Mouse (Mus musculus) embryonic facial prominence, embryonic 14.5 days (tissue): ENCODE measurements around the gene Ms4a10. TPM values are rescaled to one million over a fixed set of nuclear protein-coding genes. Genes with fewer than 3 reads are reported as not detected.

Source experiments
- ATAC-seq: fragments of 200-750 bp; cut with Nextera tagmentation; 2 replicates; pipeline ENCODE4 v1.8.0; 2017; ENCODE audit warnings: low read depth, moderate number of reproducible peaks, moderate TSS enrichment
- DNase-seq: peaks from one replicate; pipeline ENCODE4 v3.0.0-alpha.2; 2015; ENCODE audit warnings: low spot score
- H3K27ac ChIP-seq: fragments of 300-500 bp; sonication (generic); replicated peaks from 2 replicates; pipeline ENCODE4 v1.5.1; 2014; ENCODE audit warnings: low read depth, mild to moderate bottlenecking, low read length, moderate library complexity
- H3K27me3 ChIP-seq: fragments of 300-500 bp; sonication (generic); replicated peaks from 2 replicates; pipeline ENCODE4 v1.6.1; 2014; ENCODE audit warnings: low read length; ENCODE audit not compliant: control insufficient read depth, insufficient read depth
- H3K36me3 ChIP-seq: fragments of 300-500 bp; sonication (generic); 2 replicates; pipeline ENCODE4 v1.6.1; 2014; ENCODE audit warnings: low read length, mixed read lengths; ENCODE audit not compliant: control insufficient read depth, insufficient read depth
- H3K4me1 ChIP-seq: fragments of 300-500 bp; sonication (generic); 2 replicates; pipeline ENCODE4 v1.6.1; 2014; ENCODE audit warnings: antibody characterized with exemption, low read length; ENCODE audit not compliant: control insufficient read depth, insufficient read depth
- H3K4me2 ChIP-seq: fragments of 300-500 bp; sonication (generic); 2 replicates; pipeline ENCODE4 v1.6.1; 2014; ENCODE audit warnings: low read depth, mild to moderate bottlenecking, low read length, moderate library complexity, mixed read lengths
- H3K4me3 ChIP-seq: fragments of 300-500 bp; sonication (generic); 2 replicates; pipeline ENCODE4 v1.5.1; 2014; ENCODE audit warnings: low read depth, mild to moderate bottlenecking, low read length
- H3K9ac ChIP-seq: fragments of 300-500 bp; sonication (generic); 2 replicates; pipeline ENCODE4 v1.6.1; 2014; ENCODE audit warnings: low read depth, mild to moderate bottlenecking, low read length, moderate library complexity, mixed read lengths
- H3K9me3 ChIP-seq: fragments of 300-500 bp; sonication (generic); 2 replicates; pipeline ENCODE4 v1.6.1; 2016; ENCODE audit warnings: low read length; ENCODE audit not compliant: control insufficient read depth
- WGBS: fragments of 180-500 bp; shearing (Covaris S2); extraction: QIAGEN DNeasy Blood & Tissue Kit; methylation state at CpG from one replicate; pipeline ENCODE4 v1.1.7; 2014; 5-methylcytosine and 5-hydroxymethylcytosine counted together
- polyA plus RNA-seq: library from polyadenylated mRNA; unstranded; fragments of >200 nt; fragmentation: Nextera tagmentation; extraction: Ambion mirVana; gene quantifications from 2 replicates; pipeline ENCODE4 v1.2.1, GENCODE M21; 2014

Ms4a10 gene
- polyA plus RNA-seq, 1 experiment from 2014 or later, result 0.53 TPM

GRCm38 (mm10) chr19:10973187-10973586 lies 1.3 kb downstream of the Ms4a10 start:
- Histone ChIP-seq H3K27me3 (no peaks in the 10 kb centered on the region), H3K27ac (no peak overlapping the region), H3K9ac (no peak overlapping the region), H3K9me3 (no peaks in the 10 kb centered on the region), H3K36me3 (no peaks in the 10 kb centered on the region), H3K4me2 (no peak overlapping the region), H3K4me1 (0 out of 2 replicates have a peak, but pooled peaks cover 5% of the 10 kb centered on the region), H3K4me3 (no peak overlapping the region)
- WGBS, result 52% methylated on average over 2 of the region's 2 CpGs
- ATAC-seq (no peak), DNase-seq (no peak)

GRCm38 (mm10) chr19:10972660-10973059 lies 1.8 kb downstream of the Ms4a10 start:
- Histone ChIP-seq H3K27ac (no peak overlapping the region), H3K27me3 (no peaks in the 10 kb centered on the region), H3K36me3 (no peaks in the 10 kb centered on the region), H3K4me2 (no peak overlapping the region), H3K9me3 (no peaks in the 10 kb centered on the region), H3K9ac (no peak overlapping the region), H3K4me1 (no peaks in the 10 kb centered on the region), H3K4me3 (no peak overlapping the region)
- no peak for ATAC-seq
- 52% methylated on average over 3 of the region's 3 CpGs for WGBS
- no peak for DNase-seq

- Histone ChIP-seq H3K4me3 (no peak overlapping the region), H3K9ac (no peak overlapping the region), H3K36me3 (no peaks in the 10 kb centered on the region), H3K27ac (no peak overlapping the region), H3K9me3 (no peaks in the 10 kb centered on the region), H3K4me1 (no peaks in the 10 kb centered on the region), H3K27me3 (no peaks in the 10 kb centered on the region), H3K4me2 (no peak overlapping the region)
- ATAC-seq, result no peak
- 79% methylated on average over 3 of the region's 3 CpGs for WGBS
- DNase-seq, result no peak
These were observed 4.0 kb downstream of the Ms4a10 start for GRCm38 (mm10) chr19:10970457-10970856.

DNA sequence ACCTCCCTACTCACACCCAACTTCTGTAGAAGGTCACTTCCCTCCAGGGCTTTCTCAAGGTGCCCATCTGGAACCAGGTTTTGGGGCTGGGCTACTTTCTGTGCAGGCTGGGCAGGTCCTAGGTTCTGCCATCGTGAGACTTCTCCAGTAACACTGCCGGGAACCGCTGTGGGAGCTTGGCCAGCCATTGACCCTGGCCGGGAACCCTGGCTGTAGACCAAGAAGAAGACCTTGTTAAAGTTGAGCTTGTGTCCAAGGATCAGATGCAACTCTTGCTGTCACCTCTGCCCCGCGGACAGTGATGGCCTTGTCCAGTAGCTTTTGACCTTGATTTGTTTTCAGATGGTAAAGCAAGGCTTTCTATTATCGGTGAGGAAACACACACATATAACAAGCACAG lies 5.9 kb downstream of the Ms4a10 start:
- H3K27me3 ChIP-seq, result no peaks in the 10 kb centered on the region
- 90% methylated on average over 7 of the region's 7 CpGs for WGBS
- H3K9ac ChIP-seq, result no peak overlapping the region
- DNase-seq, result no peak
- no peak overlapping the region for H3K4me2 ChIP-seq
- H3K4me1 ChIP-seq, result no peaks in the 10 kb centered on the region
- H3K36me3 ChIP-seq, result no peaks in the 10 kb centered on the region
- H3K4me3 ChIP-seq, result no peak overlapping the region
- ATAC-seq, result no peak
- H3K9me3 ChIP-seq, result no peaks in the 10 kb centered on the region
- H3K27ac ChIP-seq, result no peak overlapping the region

DNA sequence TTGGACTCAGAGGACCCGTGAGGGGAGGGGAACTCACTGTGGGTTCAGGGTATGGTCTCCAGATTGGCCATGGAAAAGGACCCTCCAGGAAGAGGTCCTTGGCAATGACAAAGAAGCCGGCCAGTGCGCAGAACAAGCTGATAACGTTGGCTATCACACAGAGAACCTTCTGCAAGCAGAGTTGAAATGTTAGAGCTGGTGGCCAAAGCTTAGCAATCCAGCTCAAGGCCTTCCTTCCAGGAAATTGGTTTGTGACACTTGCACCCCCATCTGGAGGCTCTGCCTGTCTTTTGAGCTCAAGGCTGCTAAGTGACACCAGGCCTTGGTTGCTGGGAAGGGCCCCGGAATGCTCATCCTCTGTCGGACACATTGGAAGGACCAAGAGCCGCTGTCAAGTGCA lies 8.7 kb downstream of the Ms4a10 start:
- H3K4me1 ChIP-seq, result no peaks in the 10 kb centered on the region
- no peaks in the 10 kb centered on the region for H3K36me3 ChIP-seq
- 90% methylated on average over 7 of the region's 7 CpGs for WGBS
- no peaks in the 10 kb centered on the region for H3K9me3 ChIP-seq
- H3K27ac ChIP-seq, result no peak overlapping the region
- ATAC-seq (no peak), DNase-seq (no peak)
- H3K9ac ChIP-seq, result no peak overlapping the region
- H3K4me2 ChIP-seq, result no peak overlapping the region
- no peak overlapping the region for H3K4me3 ChIP-seq
- H3K27me3 ChIP-seq, result no peaks in the 10 kb centered on the region

GRCm38 (mm10) chr19:10959978-10960346 lies 14.5 kb downstream of the Ms4a10 start:
- Histone ChIP-seq H3K4me2 (peak overlapping the region; percentile 31), H3K4me1 (no peaks in the 10 kb centered on the region), H3K9me3 (no peaks in the 10 kb centered on the region), H3K27me3 (no peaks in the 10 kb centered on the region), H3K27ac (no peak overlapping the region), H3K36me3 (no peaks in the 10 kb centered on the region), H3K9ac (0 out of 2 replicates have a peak overlapping the region, but pooled peaks have one; percentile 31), H3K4me3 (no peak overlapping the region)
- ATAC-seq, result no peak
- DNase-seq, result no peak
- WGBS, result 40% methylated on average over 12 of the region's 12 CpGs

DNA sequence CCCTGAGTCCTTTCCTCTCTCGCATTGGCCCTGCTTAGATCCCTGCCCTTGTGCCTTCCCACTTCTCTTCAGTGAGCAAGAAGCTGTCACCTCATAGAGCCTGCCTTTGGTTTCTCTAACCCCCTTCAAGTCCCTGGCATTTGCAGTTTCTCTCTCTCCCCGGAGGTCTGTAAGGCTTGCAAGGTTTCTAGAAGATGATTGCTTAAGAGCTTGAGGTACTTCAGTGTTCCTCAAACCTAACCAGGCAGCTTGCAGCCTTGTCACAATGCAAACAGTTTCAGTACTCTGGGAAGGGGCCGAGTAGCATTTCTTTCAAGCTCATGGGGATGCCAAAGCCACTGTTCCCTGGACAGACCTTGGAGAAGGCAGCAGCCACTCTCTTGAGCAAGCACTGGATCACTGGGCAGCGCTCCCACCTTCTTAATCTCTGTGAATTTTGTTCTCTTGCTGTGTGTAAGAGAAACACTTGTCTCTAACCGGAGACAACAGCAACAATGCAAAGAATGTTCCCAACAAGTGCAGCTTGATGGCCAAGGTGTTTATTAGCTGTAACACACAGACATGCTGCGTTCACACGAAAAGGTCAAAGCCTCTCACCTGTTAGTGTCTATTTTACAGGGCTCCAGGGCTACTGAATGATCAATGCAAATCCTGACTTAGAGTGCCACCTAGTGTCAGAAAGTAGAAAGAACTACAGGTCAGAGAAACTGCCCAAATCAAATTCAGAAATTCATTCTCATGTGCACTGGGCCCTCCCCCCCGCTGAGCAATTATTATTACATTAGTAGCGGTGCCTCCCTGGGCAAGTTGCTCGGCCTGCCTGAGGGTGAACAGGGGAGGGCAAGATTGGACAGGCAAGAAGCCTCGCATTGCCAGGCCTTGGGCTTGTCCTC lies 15.1 kb downstream of the Ms4a10 start:
- peak overlapping the region; percentile 31 for H3K4me2 ChIP-seq
- no peak overlapping the region for H3K4me3 ChIP-seq
- DNase-seq (peak; percentile 87), ATAC-seq (peak; percentile 50; the same call in 1 of the 2 replicates)
- H3K27me3 ChIP-seq, result no peaks in the 10 kb centered on the region
- no peaks in the 10 kb centered on the region for H3K36me3 ChIP-seq
- H3K27ac ChIP-seq, result no peak overlapping the region
- H3K9ac ChIP-seq, result 0 out of 2 replicates have a peak overlapping the region, but pooled peaks have one; percentile 31
- WGBS, result 25% methylated on average over 11 of the region's 11 CpGs
- no peaks in the 10 kb centered on the region for H3K9me3 ChIP-seq
- H3K4me1 ChIP-seq, result no peaks in the 10 kb centered on the region

DNA sequence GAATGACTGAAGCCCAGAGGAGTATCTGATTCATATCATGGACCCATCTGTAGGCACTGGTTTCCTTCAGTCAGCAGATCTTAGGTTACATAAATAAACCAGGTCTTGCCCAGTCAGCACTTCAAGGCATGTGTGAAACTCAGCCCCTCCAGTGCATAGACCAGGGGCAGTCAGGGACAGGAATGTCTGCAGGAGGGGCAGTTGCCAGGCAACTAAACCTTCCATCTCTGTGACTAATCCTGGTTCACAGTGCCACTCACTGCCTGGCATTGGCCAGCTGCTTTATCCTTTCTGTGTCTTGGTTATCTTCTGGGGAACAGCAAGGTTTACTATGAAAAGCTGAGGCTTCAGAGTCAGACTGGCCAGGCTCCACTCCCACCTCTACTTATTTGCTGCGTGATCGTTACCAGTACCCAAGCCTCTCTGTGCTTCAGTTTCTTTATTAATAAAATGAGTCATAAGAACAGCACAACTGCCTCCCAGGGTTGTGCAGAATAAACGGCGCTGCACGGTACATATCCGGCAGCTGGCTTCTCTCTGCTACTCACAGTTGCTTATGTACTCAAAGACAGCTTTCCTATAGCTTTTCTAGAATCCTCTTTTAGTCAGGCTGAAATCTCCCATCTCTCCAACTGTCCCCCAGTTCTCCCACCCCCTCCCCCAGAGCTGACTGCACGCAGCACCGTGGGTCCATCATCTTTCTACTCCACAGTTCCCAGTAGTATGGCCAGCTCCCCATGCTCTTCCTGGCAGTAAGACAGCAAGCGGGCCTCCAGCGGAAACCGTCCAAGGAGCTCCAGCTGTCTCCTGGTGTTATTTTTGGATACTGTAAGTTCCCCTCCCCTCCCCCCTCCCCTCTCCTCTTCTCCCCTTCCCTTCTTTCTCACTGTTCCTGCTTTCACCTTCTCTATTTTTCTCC lies 22.2 kb downstream of the Ms4a10 start:
- H3K9ac ChIP-seq, result no peak overlapping the region

More for the DNA sequence above, 22.2 kb downstream of the Ms4a10 start:
- Histone ChIP-seq H3K27me3 (no peaks in the 10 kb centered on the region), H3K4me1 (peaks cover 10% of the 10 kb centered on the region), H3K4me2 (no peak overlapping the region), H3K9me3 (no peaks in the 10 kb centered on the region), H3K27ac (peak overlapping the region; percentile 52; the same call in 1 of the 2 replicates), H3K4me3 (no peak overlapping the region), H3K36me3 (no peaks in the 10 kb centered on the region)
- DNase-seq (peak; percentile 87), ATAC-seq (peak; percentile 75)
- 52% methylated on average over 11 of the region's 11 CpGs for WGBS
